Mouse (Mus musculus): ENCODE results near the gene Plcl2.

DNA sequence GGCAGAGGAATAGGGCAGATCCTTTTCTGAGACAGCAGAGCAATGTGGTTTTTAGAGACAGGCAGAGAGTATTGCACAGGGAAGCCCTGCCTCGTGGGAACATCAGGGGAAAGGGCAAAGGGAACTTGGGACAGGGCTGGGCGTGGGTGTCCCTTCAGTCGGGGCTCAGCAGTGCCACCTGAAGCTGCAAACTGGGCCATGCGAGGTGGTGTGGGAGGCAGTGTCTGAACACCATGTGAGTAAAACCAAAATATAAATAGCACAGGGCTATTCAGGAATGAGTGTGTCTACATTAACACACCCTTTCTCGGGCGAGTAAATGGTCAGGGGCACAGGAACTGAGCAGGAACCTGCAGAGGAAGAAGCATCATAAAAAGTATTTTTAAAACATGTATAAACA is 134.2 kb downstream of the Plcl2 start:
- TF ChIP-seq CTCF (IDR thresholded peaks at IDR 0.05; ENCODE audit: extremely low read depth, insufficient read depth, insufficient read length, insufficient replicate concordance) (no peak), POLR2A (IDR thresholded peaks at IDR 0.05; ENCODE audit: low read depth, low read length) (no peak)

Measured in spleen, adult 2 months (tissue).